Mouse (Mus musculus) skeletal muscle tissue, adult 2 months (tissue): ENCODE data around the gene Rdx.

Experiments used
- DNase-seq: peaks from one replicate; pipeline ENCODE4 v3.0.0-alpha.2; 2012; ENCODE audit warnings: low read depth, low spot score

Gene Rdx

GRCm38 (mm10) chr9:52047129-52047820, at the start of gene Rdx:
Gene Rdx, plus strand, starts transcription at chr9:52047173.
- peak; percentile 6 for DNase-seq

DNA sequence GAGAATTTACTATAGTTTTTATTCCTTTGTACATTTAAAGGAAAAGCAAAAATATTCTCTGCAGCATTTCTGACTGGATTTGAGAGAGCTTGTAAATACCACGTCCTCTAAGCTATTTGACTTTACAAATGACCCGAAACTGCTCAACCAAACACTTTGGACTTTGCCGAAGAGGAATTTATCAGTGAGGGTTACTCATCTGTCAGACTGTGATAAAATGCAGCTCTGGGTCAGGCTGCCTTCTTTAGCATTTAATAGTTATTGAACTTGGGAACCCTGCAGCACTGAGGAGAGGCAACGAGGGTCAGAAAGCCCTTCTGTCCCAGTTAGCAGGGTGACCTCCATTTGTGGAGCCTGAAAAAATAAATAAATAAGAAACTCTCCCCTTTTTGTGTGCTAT, 43.5 kb upstream of the Rdx start:
- DNase-seq, result no peak

DNA sequence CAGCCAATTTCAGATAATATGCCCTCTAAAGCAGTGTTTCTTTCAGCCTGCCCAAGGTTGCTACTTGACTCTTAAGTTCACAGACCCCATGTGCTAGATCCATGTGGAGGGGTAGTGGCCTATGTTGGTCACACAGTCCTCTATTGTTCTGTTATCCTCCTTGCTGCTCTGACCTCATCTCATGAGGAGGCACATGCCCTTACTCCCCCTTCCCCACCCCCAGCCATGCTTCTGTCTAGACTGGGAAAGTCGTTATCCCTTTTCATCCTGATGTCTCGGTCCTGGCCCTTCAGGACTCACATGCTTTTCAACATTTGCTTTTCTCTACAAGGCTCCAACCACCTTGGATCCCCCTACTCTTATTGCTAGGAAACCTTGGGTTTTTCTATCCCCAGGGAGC, 39.6 kb upstream of the Rdx start:
- no peak for DNase-seq

- DNase-seq, result no peak
Measured at GRCm38 (mm10) chr9:52008511-52008910, 38.5 kb upstream of the Rdx start.

- no peak for DNase-seq
Measured at GRCm38 (mm10) chr9:52012311-52012710, 34.7 kb upstream of the Rdx start.

DNA sequence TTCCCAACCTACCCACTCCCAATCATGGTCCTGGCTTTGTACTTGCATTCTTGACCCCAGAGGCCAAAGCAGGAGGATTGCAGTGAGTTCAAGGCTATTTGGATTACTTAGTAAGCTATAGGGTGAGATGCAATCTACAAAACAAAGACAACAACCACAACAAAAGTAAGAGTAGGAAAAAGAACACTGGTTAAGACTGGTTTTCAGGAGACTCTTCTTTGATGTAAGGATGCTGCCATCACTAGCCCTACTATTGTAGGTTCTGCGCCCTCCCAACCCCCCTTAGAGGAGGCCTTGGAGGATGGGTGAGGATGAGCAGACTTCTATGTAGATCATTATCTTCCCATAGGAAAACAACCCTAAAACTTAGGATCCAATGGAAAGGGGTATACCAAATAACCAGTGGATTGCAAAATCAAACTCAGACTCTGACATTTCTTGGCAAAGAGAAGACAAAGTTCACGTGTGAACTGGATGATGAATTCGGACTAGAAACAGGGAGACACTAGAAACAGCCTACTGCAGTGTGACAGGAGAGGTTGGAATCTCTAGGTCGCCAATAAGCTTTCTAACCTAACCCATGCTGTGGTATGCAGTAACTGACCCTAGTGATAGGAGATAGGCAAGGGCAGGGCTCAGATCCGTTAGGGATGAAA, 34.1 kb upstream of the Rdx start:
- no peak for DNase-seq

- no peak for DNase-seq
Measured at GRCm38 (mm10) chr9:52013900-52014455, 33.0 kb upstream of the Rdx start.

GRCm38 (mm10) chr9:52017091-52017490, 29.9 kb upstream of the Rdx start:
- no peak for DNase-seq

GRCm38 (mm10) chr9:52017824-52018223, 29.1 kb upstream of the Rdx start:
- no peak for DNase-seq

GRCm38 (mm10) chr9:52018505-52018904, 28.5 kb upstream of the Rdx start:
- no peak for DNase-seq

- DNase-seq, result no peak
Measured at GRCm38 (mm10) chr9:52027257-52028020, 19.5 kb upstream of the Rdx start.

DNA sequence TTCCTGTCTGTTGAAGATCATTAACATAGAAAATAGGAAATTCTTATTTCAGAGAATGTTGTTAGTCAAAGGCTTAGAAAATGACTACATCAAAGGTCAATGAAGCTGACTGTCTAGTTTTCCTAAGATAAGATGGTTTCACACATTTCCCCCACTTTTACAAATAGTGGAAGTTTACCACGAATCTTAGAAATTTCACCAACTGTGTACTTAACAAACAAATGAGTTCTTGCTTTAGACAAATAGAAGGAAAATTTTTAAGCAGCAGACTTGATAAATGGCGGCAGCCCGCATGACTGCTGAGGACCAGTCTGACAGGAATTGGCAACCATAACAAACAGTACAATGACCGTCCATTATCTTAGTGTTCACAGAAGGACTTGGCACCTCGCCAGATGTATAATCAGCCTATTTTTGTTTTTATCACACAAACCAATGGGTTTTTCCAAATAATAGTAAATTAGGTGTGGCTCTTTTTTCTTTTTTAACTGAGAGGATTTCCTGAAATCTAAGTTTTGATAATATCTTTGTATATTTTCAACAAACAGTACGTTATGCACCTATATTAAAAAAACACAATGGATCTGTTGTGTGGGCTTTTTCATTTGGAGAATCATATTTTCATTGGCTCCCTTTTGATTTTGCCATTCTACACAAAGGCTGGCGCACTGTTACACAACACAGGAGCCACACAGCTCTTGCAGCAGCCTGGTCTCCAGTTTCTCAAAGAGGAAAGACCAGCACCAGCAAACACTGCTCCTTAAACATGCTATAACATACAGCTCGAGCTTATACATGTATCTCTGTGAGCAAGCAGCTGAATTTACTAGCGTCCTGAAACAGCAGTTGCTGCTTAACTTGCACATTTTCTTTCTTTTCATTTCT, 18.2 kb upstream of the Rdx start:
- DNase-seq, result no peak

DNA sequence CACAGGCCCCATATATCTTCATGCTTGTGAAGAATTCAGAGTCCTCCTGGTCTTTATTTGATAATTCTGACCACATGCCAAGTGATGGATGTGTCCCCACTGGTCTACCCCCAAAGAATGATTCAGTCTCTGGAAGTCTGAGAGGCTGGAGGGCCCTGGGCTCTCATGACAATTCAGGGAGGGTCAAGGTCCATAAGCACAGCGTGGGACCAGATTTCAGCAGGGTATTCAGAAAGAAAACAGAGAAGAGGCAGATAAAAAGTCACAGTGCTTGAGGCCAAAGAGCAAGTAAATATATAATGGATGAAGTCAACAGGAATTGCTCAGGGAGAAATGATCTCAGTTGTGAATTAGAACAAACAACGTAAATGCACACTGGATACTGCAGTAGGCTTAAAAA, 15.5 kb upstream of the Rdx start:
- no peak for DNase-seq

GRCm38 (mm10) chr9:52037493-52037892, 9.5 kb upstream of the Rdx start:
- DNase-seq, result no peak

DNA sequence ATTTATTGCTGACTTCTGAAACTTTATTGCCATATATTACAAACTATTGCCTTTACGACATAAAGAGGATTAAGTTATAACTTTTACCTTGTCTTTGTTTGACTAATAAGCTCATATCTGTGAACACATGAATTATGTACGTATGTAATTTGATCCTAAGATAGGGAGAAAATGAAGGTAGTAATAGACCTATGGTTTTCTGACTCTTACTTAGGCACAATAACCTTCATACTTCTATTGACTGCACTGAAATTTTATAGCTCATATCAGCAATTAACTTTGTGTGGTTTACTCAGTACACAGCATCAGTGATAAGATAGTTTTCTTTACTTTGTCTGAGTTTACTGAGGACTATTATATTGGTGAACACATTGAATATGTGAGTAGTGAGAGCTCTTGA, 5.3 kb upstream of the Rdx start:
- no peak for DNase-seq

- no peak for DNase-seq
Measured at GRCm38 (mm10) chr9:52046686-52047085, 287 bp upstream of the Rdx start.

GRCm38 (mm10) chr9:52047821-52048649, 1.1 kb downstream of the Rdx start:
- DNase-seq, result peak; percentile 67

DNA sequence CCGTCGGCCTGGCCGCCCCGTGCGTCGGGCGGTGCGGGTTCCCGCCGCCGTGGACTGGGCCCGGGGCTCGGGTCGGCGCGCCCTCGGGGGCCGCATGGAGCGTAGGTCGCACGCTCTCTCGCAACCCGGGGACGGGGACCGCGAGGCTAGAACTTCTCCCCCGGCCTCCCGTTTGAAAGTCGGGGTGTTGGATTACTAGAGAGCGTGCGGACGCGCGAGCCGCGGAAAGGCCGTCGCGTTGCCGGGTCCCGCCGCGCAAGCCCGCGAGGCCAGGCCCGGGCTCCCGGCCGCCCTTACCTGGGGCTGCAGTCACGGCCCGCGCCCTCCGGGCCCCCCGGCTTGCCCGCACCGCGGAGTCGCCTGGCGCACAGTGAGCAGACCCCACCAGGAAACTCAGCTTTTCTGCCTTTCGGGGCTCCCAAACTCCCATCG, 1.7 kb downstream of the Rdx start:
- peak; percentile 8 for DNase-seq

GRCm38 (mm10) chr9:52049605-52050004, 2.6 kb downstream of the Rdx start:
- no peak for DNase-seq

GRCm38 (mm10) chr9:52050361-52050760, 3.4 kb downstream of the Rdx start:
- peak; percentile 5 for DNase-seq
